Mouse (Mus musculus): ENCODE measurements around the gene Plekha7.
A peak's percentile ranks its signal among the peaks of the same experiment; 100 is the strongest.

The Plekha7 gene

GRCm38 (mm10) chr7:116288996-116289395, 19.2 kb downstream of the Plekha7 start:
- no peak for DNase-seq (ENCODE audit: low spot score in 2 of 2)

- DNase-seq (ENCODE audit: low spot score in 2 of 2), result no peak
Measured at GRCm38 (mm10) chr7:116287959-116288358, 20.2 kb downstream of the Plekha7 start.

- DNase-seq (ENCODE audit: low spot score in 2 of 2), result no peak
Measured at GRCm38 (mm10) chr7:116286611-116287355, 21.4 kb downstream of the Plekha7 start.

GRCm38 (mm10) chr7:116286173-116286572, 22.0 kb downstream of the Plekha7 start:
- DNase-seq (ENCODE audit: low spot score in 2 of 2), result no peak

- no peak for DNase-seq (ENCODE audit: low spot score in 2 of 2)
Measured at GRCm38 (mm10) chr7:116285216-116285615, 23.0 kb downstream of the Plekha7 start.

- DNase-seq (ENCODE audit: low spot score in 2 of 2), result peak in 1 of 2 experiments; percentile 32
Measured at GRCm38 (mm10) chr7:116282755-116283154, 25.4 kb downstream of the Plekha7 start.

- no peak for DNase-seq (ENCODE audit: low spot score in 2 of 2)
Measured at GRCm38 (mm10) chr7:116280126-116280525, 28.1 kb downstream of the Plekha7 start.

GRCm38 (mm10) chr7:116278280-116278679, 29.9 kb downstream of the Plekha7 start:
- DNase-seq (ENCODE audit: low spot score in 2 of 2), result no peak

- DNase-seq (ENCODE audit: low spot score in 2 of 2), result no peak
Measured at GRCm38 (mm10) chr7:116276315-116276714, 31.9 kb downstream of the Plekha7 start.

GRCm38 (mm10) chr7:116273111-116273510, 35.1 kb downstream of the Plekha7 start:
- DNase-seq (ENCODE audit: low spot score in 2 of 2), result no peak

GRCm38 (mm10) chr7:116269501-116269995, 38.6 kb downstream of the Plekha7 start:
- DNase-seq (ENCODE audit: low spot score in 2 of 2), result no peak

GRCm38 (mm10) chr7:116268113-116268926, 39.9 kb downstream of the Plekha7 start:
- DNase-seq (ENCODE audit: low spot score in 2 of 2), result no peak

GRCm38 (mm10) chr7:116263281-116263680, 44.9 kb downstream of the Plekha7 start:
- no peak for DNase-seq (ENCODE audit: low spot score in 2 of 2)

- DNase-seq (ENCODE audit: low spot score in 2 of 2), result no peak
Measured at GRCm38 (mm10) chr7:116262508-116262907, 45.7 kb downstream of the Plekha7 start.

GRCm38 (mm10) chr7:116262101-116262500, 46.1 kb downstream of the Plekha7 start:
- no peak for DNase-seq (ENCODE audit: low spot score in 2 of 2)

- no peak for DNase-seq (ENCODE audit: low spot score in 2 of 2)
Measured at GRCm38 (mm10) chr7:116260826-116261615, 47.2 kb downstream of the Plekha7 start.

- peak; percentile 44 to 80 for DNase-seq (ENCODE audit: low spot score in 2 of 2)
Measured at GRCm38 (mm10) chr7:116258464-116259185, 49.6 kb downstream of the Plekha7 start.

- no peak for DNase-seq (ENCODE audit: low spot score in 2 of 2)
Measured at GRCm38 (mm10) chr7:116257953-116258352, 50.2 kb downstream of the Plekha7 start.

GRCm38 (mm10) chr7:116255664-116256063, 52.5 kb downstream of the Plekha7 start:
- DNase-seq (ENCODE audit: low spot score in 2 of 2), result no peak

- no peak for DNase-seq (ENCODE audit: low spot score in 2 of 2)
Measured at GRCm38 (mm10) chr7:116254660-116255059, 53.5 kb downstream of the Plekha7 start.

GRCm38 (mm10) chr7:116252470-116252869, 55.7 kb downstream of the Plekha7 start:
- DNase-seq (ENCODE audit: low spot score in 2 of 2), result no peak

All from left cerebral cortex, adult 9 months (tissue).